Mouse (Mus musculus) ovary, postnatal 14 days (tissue): Measurements from ENCODE around the gene Nrxn3.

Experiments used
- DNase-seq: peaks from one replicate; pipeline ENCODE4 v3.0.0; 2022; ENCODE audit warnings: low spot score

The Nrxn3 gene

GRCm38 (mm10) chr12:89707913-89708312, 985.2 kb downstream of the Nrxn3 start:
- DNase-seq, result no peak

GRCm38 (mm10) chr12:89710459-89710858, 987.8 kb downstream of the Nrxn3 start:
- no peak for DNase-seq

GRCm38 (mm10) chr12:89711791-89712190, 989.1 kb downstream of the Nrxn3 start:
- DNase-seq, result no peak

GRCm38 (mm10) chr12:89719194-89720080, 996.8 kb downstream of the Nrxn3 start:
- DNase-seq, result no peak

- no peak for DNase-seq
Observed at GRCm38 (mm10) chr12:89720945-89721344, 998.3 kb downstream of the Nrxn3 start.

GRCm38 (mm10) chr12:89722462-89722861, 999.8 kb downstream of the Nrxn3 start:
- DNase-seq, result no peak

GRCm38 (mm10) chr12:89724048-89724447, 1001.4 kb downstream of the Nrxn3 start:
- no peak for DNase-seq

- DNase-seq, result no peak
Observed at GRCm38 (mm10) chr12:89742326-89742725, 1019.6 kb downstream of the Nrxn3 start.

- DNase-seq, result no peak
Observed at GRCm38 (mm10) chr12:89742796-89743195, 1020.1 kb downstream of the Nrxn3 start.

GRCm38 (mm10) chr12:89764191-89765082, 1041.8 kb downstream of the Nrxn3 start:
- no peak for DNase-seq

GRCm38 (mm10) chr12:89765179-89765578, 1042.5 kb downstream of the Nrxn3 start:
- DNase-seq, result no peak

GRCm38 (mm10) chr12:89788794-89789193, 1066.1 kb downstream of the Nrxn3 start:
- DNase-seq, result no peak

GRCm38 (mm10) chr12:89789981-89790380, 1067.3 kb downstream of the Nrxn3 start:
- DNase-seq, result no peak

GRCm38 (mm10) chr12:89791829-89792228, 1069.2 kb downstream of the Nrxn3 start:
- DNase-seq, result no peak

- DNase-seq, result no peak
Observed at GRCm38 (mm10) chr12:89794741-89795140, 1072.1 kb downstream of the Nrxn3 start.

- no peak for DNase-seq
Observed at GRCm38 (mm10) chr12:89808217-89808616, 1085.5 kb downstream of the Nrxn3 start.

- no peak for DNase-seq
Observed at GRCm38 (mm10) chr12:89810146-89810545, 1087.5 kb downstream of the Nrxn3 start.

GRCm38 (mm10) chr12:89811815-89812549, 1089.3 kb downstream of the Nrxn3 start:
- DNase-seq, result peak; percentile 53

- DNase-seq, result no peak
Observed at GRCm38 (mm10) chr12:89812550-89813207, 1090.0 kb downstream of the Nrxn3 start.

- no peak for DNase-seq
Observed at GRCm38 (mm10) chr12:89813294-89813693, 1090.6 kb downstream of the Nrxn3 start.

- no peak for DNase-seq
Observed at GRCm38 (mm10) chr12:89813718-89814117, 1091.0 kb downstream of the Nrxn3 start.

GRCm38 (mm10) chr12:89814536-89814935, 1091.9 kb downstream of the Nrxn3 start:
- no peak for DNase-seq
